ENCODE assay signal across 18 mouse cellular contexts in the genomic region with DNA sequence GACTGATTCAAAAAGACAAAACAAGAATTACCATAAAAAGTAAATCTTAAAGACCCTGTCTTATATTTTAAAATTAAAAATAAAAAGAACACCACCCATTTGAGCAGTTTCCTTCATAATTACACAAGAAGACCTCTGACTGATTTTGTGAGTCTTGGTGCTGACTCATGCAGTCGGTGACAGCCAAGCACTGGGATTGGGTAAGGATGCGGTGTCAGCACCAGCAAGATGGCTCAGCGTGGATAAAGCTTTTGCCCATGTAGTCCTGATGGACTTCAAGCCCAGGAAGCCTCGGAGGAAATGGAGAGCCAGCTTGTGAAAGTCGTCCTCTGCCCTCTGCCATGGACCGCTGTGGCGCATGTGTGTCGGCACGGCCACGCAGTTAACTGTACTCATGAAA. TPM values are rescaled to one million over a fixed set of nuclear protein-coding genes. Genes with fewer than 3 reads are reported as not detected.
DNase-seq lines count a peak whose midpoint lies in the region; ATAC-seq and TF ChIP-seq lines count a peak whose summit lies in the region.
"Had no signal": no experiment of that assay in that cellular context is flagged by ENCODE, and none has a peak within 500 bp of the region (broad histone marks: within the 10 kb centered on the region; RNA-seq: fewer than 3 reads in every experiment).

No protein-coding gene starts in this region.

- no peak for TF ChIP-seq CTCF in forebrain, postnatal 0 days (IDR thresholded peaks at IDR 0.05; ENCODE audit: low read depth)

- H3K9ac ChIP-seq in forebrain, postnatal 0 days = no peak overlapping the region
- H3K9ac ChIP-seq: embryonic facial prominence, embryonic 12.5 days; hindbrain, embryonic 13.5 days; intestine, embryonic 15.5 days; liver, embryonic 12.5 days had no signal

- peak; percentile 72 for DNase-seq in 416B (ENCODE audit: low read depth)
- DNase-seq in adrenal gland, adult 8-10 months = peak; percentile 50
- DNase-seq in heart, postnatal 10 days = no peak
- DNase-seq in forebrain, postnatal 0 days = no peak
- DNase-seq in yolk sac, embryonic 10.5 days (ENCODE audit: low spot score) = no peak
- DNase-seq: cerebellum, adult 8-10 months; gastrocnemius, postnatal 10 days; left cerebral cortex, postnatal 4 days; right cerebral cortex, adult 18-20 months; thymus, postnatal 25 days had no signal

- peak; percentile 33; the same call in 1 of the 2 replicates for ATAC-seq in common myeloid progenitor, adult 5-6 weeks (replicated peaks; ENCODE audit: low read depth, poor library complexity, severe bottlenecking)
- ATAC-seq in megakaryocyte, adult 5-6 weeks (ENCODE audit: poor library complexity, severe bottlenecking) = peak; percentile 65
- no peak for ATAC-seq in forebrain, postnatal 0 days
- ATAC-seq: intestine, embryonic 15.5 days; liver, embryonic 12.5 days; midbrain, embryonic 16.5 days had no signal

- WGBS in forebrain, postnatal 0 days = 93% methylated on average over 10 of the region's 10 CpGs

- H3K4me3 ChIP-seq in forebrain, postnatal 0 days (ENCODE audit: low read depth, low read length) = no peak overlapping the region
- H3K4me3 ChIP-seq: embryonic facial prominence, embryonic 12.5 days; hindbrain, embryonic 13.5 days; intestine, embryonic 15.5 days; liver, embryonic 12.5 days had no signal

- intact Hi-C loops in heart, postnatal 10 days (cut with DNase I) = no loop called here

- H3K27ac ChIP-seq in forebrain, postnatal 0 days (ENCODE audit: low read depth, low read length) = no peak overlapping the region
- H3K27ac ChIP-seq: embryonic facial prominence, embryonic 12.5 days; hindbrain, embryonic 13.5 days; intestine, embryonic 15.5 days; liver, embryonic 12.5 days had no signal

- H3K9me3 ChIP-seq in forebrain, postnatal 0 days (ENCODE audit: low read length) = no peaks in the 10 kb centered on the region
- H3K9me3 ChIP-seq: embryonic facial prominence, embryonic 12.5 days; hindbrain, embryonic 13.5 days; intestine, embryonic 15.5 days; liver, embryonic 12.5 days had no signal

- H3K4me2 ChIP-seq in forebrain, postnatal 0 days (ENCODE audit: low read depth) = no peak overlapping the region
- H3K4me2 ChIP-seq: embryonic facial prominence, embryonic 12.5 days; hindbrain, embryonic 13.5 days; intestine, embryonic 15.5 days; liver, embryonic 12.5 days had no signal

- H3K27me3 ChIP-seq in forebrain, postnatal 0 days (ENCODE audit: insufficient read depth, low read length) = no peaks in the 10 kb centered on the region
- H3K27me3 ChIP-seq: CH12.LX; embryonic facial prominence, embryonic 12.5 days; hindbrain, embryonic 13.5 days; intestine, embryonic 15.5 days; liver, embryonic 12.5 days had no signal

- H3K36me3 ChIP-seq in forebrain, postnatal 0 days (ENCODE audit: insufficient read depth) = no peaks in the 10 kb centered on the region
- H3K36me3 ChIP-seq: embryonic facial prominence, embryonic 12.5 days; intestine, embryonic 15.5 days had no signal

- no peaks in the 10 kb centered on the region for H3K4me1 ChIP-seq in forebrain, postnatal 0 days (ENCODE audit: insufficient read depth)
- H3K4me1 ChIP-seq: embryonic facial prominence, embryonic 12.5 days; hindbrain, embryonic 13.5 days; intestine, embryonic 15.5 days; liver, embryonic 12.5 days had no signal

RNA-seq across cellular contexts. Expression of gene Gab2, which starts 52.2 kb away (rescaled TPM):
- total RNA-seq in adrenal gland, adult 8-10 months (2022) = 10 to 100 TPM; 19.3 to 24.7 (median 20.9) TPM
- total RNA-seq in common myeloid progenitor, adult 5-6 weeks (2017) = 12.6 and 16.8 TPM in 2 replicates
- total RNA-seq in megakaryocyte, adult 5-6 weeks (2015) = 21.6 and 27.8 TPM in 2 replicates
- 22.6 and 23.0 TPM in 2 replicates for total RNA-seq in megakaryocyte, adult 5-6 weeks (2017)
- 10 to 100 TPM; 23.9 to 27.8 TPM for total RNA-seq in heart, postnatal 10 days (2021)
- 24.1 and 27.0 TPM in 2 replicates for total RNA-seq in forebrain, postnatal 0 days (2014; rRNA removed)
- polyA plus RNA-seq in forebrain, postnatal 0 days (2015; fragmentation: Nextera tagmentation; extraction: Ambion mirVana) = 11.4 and 14.0 TPM in 2 replicates

Comparison
In these comparisons a context has a peak if more than half of its experiments do, and no peak if none do; other contexts are left out.
1. DNase-seq: peak in 416B (single experiment) and adrenal gland, adult 8-10 months (single experiment); none in heart, postnatal 10 days (0 of 2), forebrain, postnatal 0 days (single experiment) and yolk sac, embryonic 10.5 days (single experiment).